Comparison of ENCODE assay signal across 9 mouse cellular contexts in the genomic region with DNA sequence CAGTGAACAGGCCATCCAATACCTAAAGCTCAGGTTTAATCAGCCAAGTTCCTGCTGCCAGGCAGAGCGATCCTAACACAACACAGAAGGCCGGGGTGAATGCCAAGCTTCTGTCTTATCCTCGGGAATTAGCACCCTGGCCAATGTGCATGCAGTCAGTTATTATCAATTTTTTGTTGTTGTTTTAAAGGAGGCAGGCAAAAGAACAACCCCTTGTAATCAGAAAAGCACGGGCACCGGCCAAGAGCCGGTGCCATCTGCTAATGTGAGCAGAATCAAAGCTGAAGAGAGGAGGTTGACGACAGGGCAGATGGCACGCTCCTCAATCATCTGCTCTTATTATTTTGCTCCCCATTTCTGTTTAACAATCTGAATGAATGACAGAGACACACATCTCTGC.
A peak's percentile ranks its signal among the peaks of the same experiment; 100 is the strongest.
DNase-seq lines count a peak whose midpoint lies in the region; TF ChIP-seq lines count a peak whose summit lies in the region.
"Had no signal": no experiment of that assay in that cellular context is flagged by ENCODE, and none has a peak within 500 bp of the region (broad histone marks: within the 10 kb centered on the region; RNA-seq: fewer than 3 reads in every experiment).

No protein-coding gene starts in this region.

- H3K27ac ChIP-seq in layer of hippocampus, adult 2 months: no peak overlapping the region
- H3K27ac ChIP-seq: embryonic facial prominence, embryonic 13.5 days had no signal

- no peak for TF ChIP-seq CTCF in layer of hippocampus, adult 2 months (conservative IDR thresholded peaks at IDR 0.05)

- peak; percentile 18 for DNase-seq in right cerebral cortex, postnatal 4 days
- no peak for DNase-seq in right cerebral cortex, postnatal 36 days (ENCODE audit: low spot score in 2 of 2)
- peak; percentile 28 for DNase-seq in heart, adult 8-10 months (ENCODE audit: low spot score)
- DNase-seq in layer of hippocampus, adult 2 months (ENCODE audit: low spot score in 2 of 2): peak; percentile 69 to 74
- no peak for DNase-seq in gastrocnemius, postnatal 10 days
- DNase-seq in spleen, postnatal 14 days (ENCODE audit: low spot score in 2 of 2): no peak
- DNase-seq in thymus, adult 18-20 months: no peak
- DNase-seq: lung, postnatal 10 days had no signal

- H3K4me3 ChIP-seq in layer of hippocampus, adult 2 months: no peak overlapping the region
- H3K4me3 ChIP-seq: embryonic facial prominence, embryonic 13.5 days had no signal

Comparison
In these comparisons a context has a peak if more than half of its experiments do, and no peak if none do; other contexts are left out.
1. DNase-seq: peak in right cerebral cortex, postnatal 4 days (single experiment), heart, adult 8-10 months (single experiment) and layer of hippocampus, adult 2 months (2 of 2); none in right cerebral cortex, postnatal 36 days (0 of 2), gastrocnemius, postnatal 10 days (single experiment), spleen, postnatal 14 days (0 of 2) and thymus, adult 18-20 months (0 of 2).